Mouse (Mus musculus): ENCODE results near the gene Eif5.

The Eif5 gene

DNA sequence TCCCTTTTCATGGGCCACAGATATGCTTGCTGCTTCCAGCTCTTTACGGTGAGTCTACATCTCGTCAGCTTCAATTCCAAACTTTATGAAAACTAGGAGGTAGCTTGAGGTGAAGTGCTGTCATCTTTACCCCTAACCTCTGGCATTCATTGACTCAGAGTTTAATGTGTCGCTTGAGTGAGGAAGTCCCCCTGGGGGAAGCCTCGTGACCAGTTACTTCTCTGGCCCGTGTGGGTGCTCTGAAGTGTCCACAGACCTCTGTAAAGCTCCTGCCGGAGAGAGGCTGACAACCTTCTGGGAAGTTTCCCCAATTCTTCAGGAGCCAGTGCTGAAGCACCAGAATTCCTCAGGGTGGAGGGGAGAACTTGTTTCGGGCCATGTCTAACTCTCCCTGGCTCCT is 34.6 kb downstream of the Eif5 start:
- DNase-seq, result peak; percentile 77

DNA sequence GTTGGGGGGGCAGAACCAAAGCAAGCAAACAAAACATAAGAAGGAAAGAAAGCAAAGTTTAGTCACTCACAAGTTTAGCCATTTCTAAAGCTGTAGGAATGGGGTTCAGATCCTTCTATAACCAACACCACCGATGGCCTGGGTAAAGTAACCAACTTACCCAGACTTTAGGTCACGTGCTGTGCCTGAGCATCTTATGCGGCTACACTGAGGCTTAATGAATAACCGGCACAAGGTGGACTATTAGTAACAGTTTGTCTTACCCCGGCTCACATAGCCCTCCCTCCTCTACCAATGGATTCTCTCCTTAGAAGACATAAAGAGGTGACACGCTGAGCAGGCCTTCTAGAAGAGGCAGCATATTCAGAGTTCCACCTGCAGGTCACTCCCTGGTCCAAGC is 35.5 kb downstream of the Eif5 start:
- DNase-seq, result peak; percentile 83

DNA sequence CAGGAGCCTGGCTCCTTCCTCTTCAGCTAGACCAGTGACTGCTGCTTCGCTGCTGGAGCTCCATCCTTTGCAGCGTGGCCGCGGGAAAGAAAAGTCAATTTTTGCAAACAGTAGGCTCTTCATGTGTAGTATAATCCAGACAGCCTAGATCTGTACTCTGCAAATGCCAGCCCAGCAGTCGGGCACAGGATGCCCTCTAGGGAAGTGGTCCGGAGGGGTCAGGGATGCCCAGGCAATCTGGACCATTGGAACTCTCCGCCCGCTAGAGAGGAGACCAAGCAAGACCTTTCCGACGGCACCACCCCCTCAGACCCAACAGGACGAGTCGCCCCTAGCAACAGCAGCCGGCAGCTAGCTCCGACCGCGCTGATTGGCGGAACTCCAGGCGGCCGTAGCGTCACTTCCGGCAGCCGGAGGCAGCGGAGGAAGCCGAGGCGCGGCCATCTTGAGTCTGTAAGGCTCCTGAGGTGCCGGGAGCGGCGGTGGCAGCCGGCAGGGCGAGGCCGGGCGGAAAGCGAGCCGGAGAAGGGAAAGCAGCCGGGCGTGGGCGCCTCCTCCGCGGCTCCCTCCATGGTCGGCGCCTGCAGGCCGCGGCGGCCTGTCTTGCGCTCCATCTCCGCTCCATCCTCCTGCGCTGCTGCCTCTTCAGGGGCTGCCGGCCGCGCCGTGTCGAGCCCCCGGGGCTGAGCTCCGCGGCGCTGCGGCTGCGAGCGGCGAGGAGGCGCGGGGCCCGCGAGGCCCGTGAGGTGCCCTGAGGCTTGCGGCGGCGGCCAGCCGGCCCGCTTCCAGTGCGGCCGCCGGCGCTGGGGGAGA is 36.5 kb downstream of the Eif5 start, which contains the start of gene Mark3:
TSS of gene Mark3 (plus strand) at position 450 of the 813 bp plus-strand sequence.
- peak; percentile 98 for DNase-seq

DNA sequence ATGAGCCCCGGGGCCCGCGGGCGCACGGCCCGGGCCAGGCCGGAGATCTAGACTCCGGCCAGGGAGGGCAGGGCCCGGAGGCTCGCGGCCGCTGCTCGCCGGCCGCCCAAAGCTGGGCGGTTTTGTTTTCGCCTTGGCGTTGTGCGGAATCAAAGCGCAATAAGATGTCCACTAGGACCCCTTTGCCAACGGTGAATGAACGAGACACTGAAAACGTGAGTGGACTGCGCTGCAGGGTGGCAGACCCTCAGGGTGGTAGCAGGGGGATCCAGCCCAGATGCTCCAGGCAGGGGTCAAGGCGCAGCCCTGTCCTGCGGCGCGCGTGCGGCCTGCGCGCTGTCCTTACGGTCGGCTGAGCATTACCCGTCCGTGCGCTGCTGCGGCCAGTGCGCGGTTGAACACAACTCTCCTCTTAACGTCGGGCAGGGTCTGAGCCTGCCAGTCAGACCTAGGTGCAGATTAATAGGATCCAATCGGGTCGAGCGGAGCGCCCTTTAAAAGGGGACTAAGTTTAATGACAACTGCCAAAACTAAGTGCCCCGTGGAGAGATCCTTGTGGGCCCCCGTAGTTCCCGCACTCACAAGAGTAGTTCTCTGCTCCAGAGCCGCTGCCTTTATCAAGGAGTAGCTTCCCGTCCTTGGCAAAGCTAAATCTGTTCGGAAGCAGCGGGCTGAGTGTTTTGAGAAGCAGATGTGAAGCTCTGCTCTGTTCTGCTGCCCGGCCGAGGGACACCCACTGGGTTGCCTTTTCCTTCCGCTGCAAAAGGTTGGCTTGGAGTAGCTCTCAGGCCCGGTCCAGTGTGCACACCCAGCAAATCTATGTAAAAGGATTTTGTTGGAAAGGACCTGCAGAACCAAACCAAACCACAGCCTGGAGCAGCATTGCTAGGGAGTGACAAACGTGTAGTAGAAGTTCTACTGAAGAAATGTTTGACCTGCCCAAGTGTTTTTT is 37.3 kb downstream of the Eif5 start:
- peak; percentile 59 for DNase-seq

DNA sequence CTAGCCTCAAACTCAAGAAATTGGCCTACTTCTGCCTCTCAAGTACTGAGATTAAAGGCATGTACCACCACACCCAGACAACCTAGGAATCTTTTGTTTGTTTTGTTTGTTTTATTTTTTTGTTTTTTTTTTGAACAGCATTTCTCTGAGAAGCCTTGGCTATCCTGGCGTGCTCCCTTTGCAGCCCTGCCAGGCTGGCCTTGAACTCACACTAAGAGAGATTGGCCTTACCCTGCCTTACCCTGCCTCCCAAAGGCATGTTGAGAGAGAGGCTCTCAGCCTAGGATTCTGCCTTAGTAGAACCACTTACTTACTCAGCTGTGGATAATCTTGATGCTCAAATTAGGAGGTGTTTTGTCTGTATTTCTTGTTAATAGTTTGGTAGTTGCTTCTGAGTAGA is 45.2 kb downstream of the Eif5 start:
- DNase-seq, result no peak

DNA sequence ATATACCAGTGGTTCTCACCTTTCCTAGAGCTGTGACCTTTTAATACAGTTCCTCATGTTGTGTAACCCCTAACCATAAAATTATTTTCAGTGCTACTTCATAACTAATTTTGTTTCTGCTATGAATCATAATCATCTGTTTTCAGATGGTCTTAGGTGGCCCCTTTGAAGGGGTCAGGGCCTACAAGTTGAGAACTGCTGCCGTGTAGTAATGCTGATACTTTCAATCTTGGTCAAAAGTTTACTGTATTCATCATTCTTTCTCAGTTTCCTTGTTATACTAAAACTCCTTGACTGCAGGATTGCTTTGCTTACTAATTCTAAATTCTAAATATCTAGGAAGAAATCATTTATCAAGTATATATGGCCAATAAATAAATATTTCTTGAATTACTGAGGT is 46.6 kb downstream of the Eif5 start:
- no peak for DNase-seq

DNA sequence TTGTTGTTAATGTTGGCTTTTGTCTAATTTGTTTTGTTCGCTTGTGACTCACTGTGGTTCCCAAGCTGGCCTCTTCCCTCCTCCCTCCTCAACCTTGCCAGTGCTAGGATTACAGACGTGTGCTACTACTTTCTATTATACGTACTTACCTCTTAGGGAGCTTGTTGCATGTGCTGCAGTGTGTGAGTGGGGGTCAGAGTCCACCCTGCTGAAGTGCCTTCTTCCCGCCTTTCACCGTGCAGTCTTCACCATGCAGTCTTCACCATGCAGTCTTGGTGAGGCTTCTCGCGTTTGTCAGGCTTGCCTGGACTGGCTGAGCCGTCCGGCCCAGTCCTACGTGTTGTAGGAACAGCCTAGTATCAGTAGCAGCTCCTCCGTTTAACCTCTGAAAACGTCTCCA is 49.4 kb downstream of the Eif5 start:
- DNase-seq, result no peak

DNA sequence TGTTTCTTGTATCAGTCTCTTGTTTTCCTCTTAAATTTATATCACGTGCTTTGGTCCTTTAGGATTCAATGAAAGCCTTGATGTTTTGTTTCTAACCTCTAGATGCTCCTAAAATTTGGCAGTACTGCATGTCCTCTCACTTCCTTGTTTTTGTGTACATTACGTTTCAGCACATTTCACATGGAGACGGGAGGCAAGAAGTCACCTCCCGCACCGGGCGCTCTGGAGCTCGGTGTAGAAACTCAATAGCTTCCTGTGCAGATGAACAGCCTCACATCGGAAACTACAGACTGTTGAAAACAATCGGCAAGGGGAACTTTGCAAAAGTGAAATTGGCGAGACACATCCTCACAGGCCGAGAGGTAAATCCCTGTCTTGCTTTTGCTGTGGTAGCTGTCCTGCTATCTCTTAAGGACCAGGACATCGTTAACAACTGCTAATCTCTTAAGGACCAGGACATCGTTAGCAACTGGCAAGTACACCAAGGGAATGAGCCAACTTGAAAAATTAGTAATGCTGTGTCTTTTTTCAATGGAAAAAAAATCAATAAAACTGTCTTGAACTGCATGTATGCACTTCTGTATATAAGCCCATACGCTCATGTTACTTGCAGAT is 54.7 kb downstream of the Eif5 start:
- peak; percentile 44 for DNase-seq

DNA sequence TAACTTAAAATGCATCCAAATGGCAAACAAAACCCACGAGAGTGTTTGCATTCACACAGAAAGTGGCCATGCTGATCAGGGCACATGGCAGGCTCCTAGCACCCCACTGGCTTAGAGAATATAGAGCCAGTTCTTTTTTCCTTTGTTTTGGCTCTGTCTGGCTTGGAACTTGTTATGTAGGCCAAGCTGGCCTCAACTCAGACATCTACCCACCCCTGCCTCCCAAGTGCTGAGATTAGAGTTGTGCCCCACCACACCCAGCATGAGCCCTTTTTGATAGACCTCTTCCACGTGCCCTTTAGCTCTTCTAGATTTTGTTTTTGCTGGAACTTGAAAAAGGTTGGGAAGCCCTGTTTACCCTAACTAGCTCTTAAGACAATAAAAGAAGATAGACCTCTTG is 56.0 kb downstream of the Eif5 start:
- no peak for DNase-seq

All from kidney, postnatal 14 days (tissue).